Mouse (Mus musculus) G1E (cell line): ENCODE results near the gene Spaca4.

Experiments used
- CTCF ChIP-seq: IDR thresholded peaks from 2 replicates; pipeline ENCODE4 v1.5.1; 2012; ENCODE audit warnings: low read depth, low read length, inconsistent platforms, mixed read lengths
- GATA1 ChIP-seq: IDR thresholded peaks from 2 replicates; pipeline ENCODE4 v1.6.1; 2012; ENCODE audit warnings: borderline replicate concordance, low read length, inconsistent platforms, mixed read lengths
- GATA2 ChIP-seq: IDR thresholded peaks from 2 replicates; pipeline ENCODE4 v1.6.1; 2012; ENCODE audit warnings: low read depth, low read length, inconsistent platforms, borderline replicate concordance
- POLR2AphosphoS5 ChIP-seq: IDR thresholded peaks from 2 replicates; pipeline ENCODE4 v1.6.1; 2012; ENCODE audit warnings: low read depth, low read length, inconsistent platforms; ENCODE audit not compliant: insufficient replicate concordance
- TAL1 ChIP-seq: conservative IDR thresholded peaks from 2 replicates; pipeline ENCODE4 v1.6.1; 2012; ENCODE audit warnings: low read depth, low read length, inconsistent platforms, mixed read lengths

DNA sequence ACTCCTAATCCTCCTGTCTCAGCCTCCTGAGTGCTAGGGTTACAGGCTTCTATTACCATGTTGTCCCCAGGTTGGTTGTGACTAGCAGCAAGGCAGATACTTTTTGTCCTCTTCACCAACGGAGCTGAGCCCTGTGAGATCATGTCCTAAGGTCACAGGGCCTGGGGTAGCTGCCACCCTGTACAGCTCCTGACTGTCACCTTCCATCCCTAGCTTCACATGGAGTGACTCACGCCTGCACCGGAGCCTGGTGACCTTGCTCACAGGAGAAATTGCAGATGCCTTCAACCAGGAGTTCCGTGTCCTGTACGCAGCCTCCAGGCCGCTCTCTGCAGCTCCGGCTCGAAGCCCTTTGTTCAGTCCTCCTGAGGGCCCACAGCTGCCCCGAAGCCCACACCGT lies 806 bp upstream of the Spaca4 start:
- TF ChIP-seq CTCF (no peak), POLR2AphosphoS5 (no peak), GATA2 (no peak), GATA1 (no peak), TAL1 (no peak)
